Mouse (Mus musculus) embryonic stem cell, embryonic (primary cell): ENCODE data around the gene Swap70.

ENCODE experiments used
- CTCF ChIA-PET, 4 experiments: fragments of 300-600 bp in 2 of 4; fragments of 350-600 bp in 2 of 4; sonication (Branson Sonifier 250); formaldehyde crosslinking; loops; one replicate each; lab custom pipeline; 2022; ENCODE audit warnings: inconsistent platforms in 2 of 4; lab: Charles Lee
- POLR2A ChIA-PET, 4 experiments: fragments of 300-600 bp in 2 of 4; fragments of 350-600 bp in 2 of 4; sonication (Branson Sonifier 250); formaldehyde crosslinking; loops; one replicate each; lab custom pipeline; 2022; ENCODE audit warnings: antibody characterized with exemption in 4 of 4, inconsistent platforms in 1 of 4; lab: Charles Lee

The Swap70 gene

DNA sequence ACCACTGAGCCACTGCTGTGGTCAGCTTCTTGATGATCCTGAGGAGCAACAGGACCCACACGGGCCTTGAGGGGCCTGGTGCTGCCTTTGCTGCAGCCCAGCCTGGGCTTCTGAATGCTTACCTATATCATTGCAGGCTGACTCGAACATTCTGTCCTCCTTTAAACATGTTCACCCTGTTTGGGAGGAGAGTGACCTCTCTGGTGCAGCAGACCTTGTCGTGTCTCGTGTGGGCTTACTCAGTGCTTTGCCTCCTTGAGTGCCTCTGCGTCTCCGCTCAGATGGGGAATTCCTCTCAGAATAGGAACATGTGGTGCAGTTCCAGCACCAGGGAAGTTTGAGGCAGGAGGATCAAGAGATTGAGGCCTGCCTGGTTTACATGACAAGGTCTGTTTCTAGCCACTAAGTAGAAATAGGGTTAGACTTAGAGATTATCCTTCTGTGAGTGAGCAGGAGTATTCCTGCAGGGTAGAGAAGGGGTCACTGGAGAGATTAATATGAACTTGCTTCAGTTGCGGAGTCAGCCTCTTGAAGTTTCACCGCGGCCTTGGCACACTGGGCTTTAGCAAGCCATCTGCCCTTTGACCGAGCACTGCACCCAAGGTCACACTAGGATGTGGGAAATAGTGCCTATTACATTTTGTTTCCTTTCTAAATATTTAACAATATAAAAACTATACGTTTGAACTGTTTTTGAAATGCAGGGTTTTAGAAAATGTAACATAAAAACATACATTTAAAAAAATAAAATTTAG, 36.9 kb downstream of the Swap70 start:
- ChIA-PET CTCF (interaction anchor here in 1 of 4 experiments (0.9 kb wide), 1 partner anchor 51 kb away, joined by 3 read pairs; no protein-coding TSS in a partner anchor), POLR2A (no interaction called here)

DNA sequence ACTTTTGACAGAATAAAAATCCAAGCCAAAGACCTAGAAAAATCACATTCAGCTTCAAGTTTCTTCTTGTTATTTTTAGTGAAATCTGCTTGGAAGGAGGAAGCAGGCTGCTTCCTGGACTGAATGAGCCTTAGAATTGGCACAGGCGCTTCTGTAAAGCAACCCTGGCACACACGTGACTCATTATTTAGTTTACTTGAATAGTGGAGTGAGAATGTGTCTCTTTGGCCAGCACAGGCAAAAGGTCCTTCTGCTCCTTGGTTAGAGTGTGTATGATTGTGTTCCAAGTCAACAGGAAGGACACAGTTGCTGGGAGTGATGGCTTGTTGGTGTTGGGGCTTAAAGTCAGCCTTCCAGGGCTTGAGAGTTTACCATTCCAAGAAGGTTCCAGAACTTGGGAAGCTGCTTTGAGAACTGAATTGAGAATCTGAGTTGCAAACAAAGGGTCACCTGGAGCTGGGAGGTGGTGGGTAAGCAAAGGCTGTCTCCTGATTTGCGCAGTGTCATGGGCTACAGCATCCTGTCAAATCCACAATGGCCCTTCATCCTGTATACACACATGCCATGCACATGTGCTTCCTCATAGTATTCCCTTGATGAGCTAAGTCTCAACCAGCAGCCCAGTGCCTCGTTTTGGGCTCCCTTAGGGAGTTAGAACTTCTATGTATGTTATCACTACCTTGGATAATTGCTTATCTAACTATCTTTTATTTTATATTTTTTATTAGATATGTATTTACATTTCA, 38.6 kb downstream of the Swap70 start:
- POLR2A ChIA-PET = interaction anchor here in 1 of 4 experiments (1.2 kb wide), 1 partner anchor 21 kb away, joined by 4 read pairs; no protein-coding TSS in a partner anchor

DNA sequence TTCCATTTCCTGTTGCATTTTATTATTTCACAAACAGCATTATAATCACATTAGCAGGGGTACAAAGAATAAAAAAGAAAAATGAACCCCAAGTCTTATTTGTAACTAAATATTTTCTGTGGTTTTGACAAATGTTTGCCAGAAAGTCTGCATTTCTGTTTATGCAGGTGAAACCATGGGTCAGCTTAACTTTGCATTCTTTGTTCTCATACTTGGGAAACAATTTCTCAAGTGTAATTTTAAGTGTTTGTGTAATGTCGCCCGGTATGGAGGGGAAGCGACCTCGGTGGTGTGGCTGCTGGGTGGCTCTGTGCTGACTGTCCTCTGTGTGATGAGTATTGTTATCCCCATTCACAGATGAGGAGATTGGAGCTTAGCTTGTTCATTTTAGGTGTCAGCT, 40.3 kb downstream of the Swap70 start:
- POLR2A ChIA-PET = interaction anchor here in 1 of 4 experiments (0.7 to 1.0 kb wide), 2 partner anchors 81 to 94 kb away, joined by 3 to 4 read pairs; no protein-coding TSS in a partner anchor

More for the DNA sequence above, 38.6 kb downstream of the Swap70 start:
- CTCF ChIA-PET = interaction anchor here in 1 of 4 experiments (0.7 kb wide), 2 partner anchors 49 to 61 kb away, joined by 3 to 4 read pairs; no protein-coding TSS in a partner anchor

DNA sequence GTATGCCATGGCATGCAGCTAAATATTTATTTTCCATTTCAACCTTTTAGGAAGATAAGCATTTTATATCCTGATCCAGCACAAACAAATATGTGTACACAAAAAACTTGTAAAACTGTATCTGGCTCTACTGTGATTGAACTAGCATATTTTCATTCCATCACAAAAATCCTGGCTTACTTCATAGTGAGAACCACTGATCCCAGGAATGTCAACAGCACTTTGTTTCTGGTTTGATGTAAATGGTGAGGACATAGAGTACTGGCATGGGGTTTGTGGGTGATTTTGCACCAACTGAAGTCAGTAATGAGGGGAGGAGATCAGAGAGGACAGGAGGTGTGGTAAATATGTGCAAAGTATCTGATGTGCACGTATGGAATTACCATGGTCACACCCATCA, 41.1 kb downstream of the Swap70 start:
- CTCF ChIA-PET = no interaction called here
- POLR2A ChIA-PET = interaction anchor here in 1 of 4 experiments (0.7 kb wide), 1 partner anchor 81 kb away, joined by 3 read pairs; no protein-coding TSS in a partner anchor

More for the DNA sequence above, 40.3 kb downstream of the Swap70 start:
- CTCF ChIA-PET = no interaction called here

DNA sequence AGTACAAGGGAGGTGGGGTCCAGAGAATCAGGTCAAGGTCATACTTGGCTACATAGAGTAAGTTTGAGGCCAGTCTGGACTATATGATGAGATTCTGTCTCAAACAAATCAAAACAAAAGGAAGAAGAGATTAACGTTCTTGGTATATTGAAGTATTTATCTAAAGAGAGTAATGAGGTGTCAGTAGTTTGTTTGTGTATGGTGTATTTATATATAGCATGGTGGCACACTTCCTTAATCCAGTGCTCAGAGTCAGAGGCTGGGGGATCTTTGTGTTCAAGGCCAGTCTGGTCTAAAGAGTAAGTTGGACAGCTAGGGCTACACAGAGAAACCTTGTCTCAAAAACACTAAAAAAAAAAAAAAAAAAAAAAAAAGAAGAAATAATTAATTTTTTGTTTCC, 42.0 kb downstream of the Swap70 start:
- ChIA-PET POLR2A (interaction anchor here (0.6 to 1.1 kb wide), 5 partner anchors 41 to 660 kb away, joined by 3 to 8 read pairs (median 4); no protein-coding TSS in a partner anchor), CTCF (interaction anchor here in 2 of 4 experiments (0.7 to 1.3 kb wide), 3 partner anchors 9 to 321 kb away, joined by 3 to 7 read pairs (median 4); no protein-coding TSS in a partner anchor)

DNA sequence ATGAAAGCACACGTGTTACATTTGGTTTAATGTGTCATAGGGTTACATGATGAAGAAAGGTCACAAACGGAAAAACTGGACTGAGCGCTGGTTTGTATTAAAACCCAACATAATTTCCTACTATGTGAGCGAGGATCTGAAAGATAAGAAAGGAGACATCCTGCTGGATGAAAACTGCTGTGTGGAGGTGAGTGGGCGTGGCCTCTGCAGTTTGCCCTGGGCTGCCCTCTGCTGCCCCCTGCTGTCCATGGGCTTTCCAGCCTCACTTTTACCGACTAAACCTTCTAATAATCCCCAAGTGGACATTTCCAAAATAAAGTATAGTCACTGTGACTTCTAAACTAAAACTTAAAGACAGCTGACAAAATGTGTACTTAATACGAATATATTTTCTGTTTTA, 44.3 kb downstream of the Swap70 start:
- ChIA-PET POLR2A (interaction anchor here in 2 of 4 experiments (0.6 to 1.9 kb wide), 6 partner anchors 15 to 920 kb away, joined by 5 to 6 read pairs (median 5); no protein-coding TSS in a partner anchor), CTCF (interaction anchor here in 3 of 4 experiments (0.6 to 2.2 kb wide), 9 partner anchors 23 to 526 kb away, joined by 3 to 11 read pairs (median 4); partner anchors contain the start of gene Sbf2 (in 1 of the 3))

DNA sequence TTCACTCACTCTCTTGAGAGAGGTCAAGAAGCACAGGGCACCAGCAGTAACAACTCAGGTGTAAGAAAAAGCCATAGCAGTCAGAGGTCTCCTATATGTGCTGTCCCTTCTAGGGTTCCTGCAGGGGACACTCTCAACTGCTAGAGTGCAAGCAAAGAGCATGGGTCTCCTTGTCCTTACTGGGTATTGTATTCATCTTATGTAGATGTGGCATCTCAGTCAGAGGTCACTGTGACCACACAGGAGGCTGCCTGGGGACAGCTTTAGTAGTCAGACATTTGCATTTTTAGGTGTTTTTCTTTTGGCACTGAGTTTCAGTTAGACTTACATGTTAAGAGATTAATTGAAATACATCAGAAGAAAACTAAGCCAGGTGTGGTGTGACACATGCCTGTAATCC, 45.5 kb downstream of the Swap70 start:
- ChIA-PET POLR2A (interaction anchor here in 1 of 4 experiments (0.7 to 1.3 kb wide), 2 partner anchors 88 to 102 kb away, joined by 3 to 5 read pairs; no protein-coding TSS in a partner anchor), CTCF (interaction anchor here in 1 of 4 experiments (2.2 kb wide), 1 partner anchor 102 kb away, joined by 11 read pairs; no protein-coding TSS in a partner anchor)

DNA sequence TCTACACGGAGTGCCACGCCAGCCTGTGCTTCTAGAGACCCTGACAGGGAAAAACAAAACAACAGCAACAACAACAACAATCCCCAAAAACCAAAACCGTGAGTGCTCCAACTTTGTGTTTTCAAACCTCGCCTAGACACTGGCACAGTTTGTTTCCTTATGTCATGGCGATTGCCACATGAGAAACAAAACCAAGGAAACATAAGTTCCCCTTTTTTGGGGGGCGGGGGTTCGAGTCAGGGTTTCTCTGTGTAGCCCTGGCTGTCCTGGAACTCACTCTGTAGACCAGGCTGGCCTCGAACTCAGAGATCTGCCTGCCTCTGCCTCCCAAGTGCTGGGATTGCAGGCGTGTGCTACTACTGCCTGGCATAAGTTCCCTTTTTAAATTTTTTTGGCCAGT, 46.5 kb downstream of the Swap70 start:
- POLR2A ChIA-PET = no interaction called here
- CTCF ChIA-PET = no interaction called here

DNA sequence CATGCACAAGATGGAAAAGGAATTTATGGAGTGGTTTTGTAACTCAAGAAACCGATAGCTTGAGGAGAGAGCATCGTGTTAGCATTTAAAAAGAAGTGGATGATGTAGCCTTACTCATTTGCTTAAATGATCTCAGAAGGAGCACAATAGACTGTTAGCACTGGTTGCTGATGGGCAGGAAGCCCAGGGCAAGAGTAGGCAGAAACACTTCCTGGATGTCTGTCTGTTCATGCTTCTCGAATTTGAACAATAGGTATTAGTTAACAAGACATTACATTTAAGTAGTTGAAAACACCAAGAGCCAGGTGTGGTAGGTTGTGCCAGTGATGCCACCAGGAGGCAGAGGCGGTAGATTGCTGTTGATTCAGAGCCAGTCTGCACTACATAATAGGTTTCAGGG, 47.0 kb downstream of the Swap70 start:
- CTCF ChIA-PET = no interaction called here
- POLR2A ChIA-PET = no interaction called here

DNA sequence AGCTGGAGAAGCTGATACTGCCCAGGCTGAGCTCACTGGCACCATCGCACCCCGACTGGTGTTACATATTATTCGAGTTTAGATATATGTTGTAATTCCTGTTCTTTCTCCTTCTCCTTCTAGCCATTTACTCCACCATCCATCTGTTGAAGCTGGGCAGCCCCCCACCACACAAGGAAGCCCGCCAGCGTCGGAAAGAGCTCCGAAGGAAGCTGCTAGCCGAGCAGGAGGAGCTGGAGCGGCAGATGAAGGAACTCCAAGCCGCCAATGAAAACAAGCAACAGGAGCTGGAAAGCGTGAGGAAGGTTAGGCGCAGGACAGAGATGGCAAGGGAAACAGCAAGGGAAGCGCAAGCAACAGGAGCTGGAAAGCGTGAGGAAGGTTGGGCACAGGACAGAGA, 48.3 kb downstream of the Swap70 start:
- ChIA-PET CTCF (interaction anchor here in 2 of 4 experiments (0.7 to 1.6 kb wide), 3 partner anchors 102 to 106 kb away, joined by 3 to 11 read pairs (median 4); no protein-coding TSS in a partner anchor), POLR2A (interaction anchor here in 3 of 4 experiments (0.8 to 2.5 kb wide), 8 partner anchors 9 to 105 kb away, joined by 3 to 7 read pairs (median 3); no protein-coding TSS in a partner anchor)

DNA sequence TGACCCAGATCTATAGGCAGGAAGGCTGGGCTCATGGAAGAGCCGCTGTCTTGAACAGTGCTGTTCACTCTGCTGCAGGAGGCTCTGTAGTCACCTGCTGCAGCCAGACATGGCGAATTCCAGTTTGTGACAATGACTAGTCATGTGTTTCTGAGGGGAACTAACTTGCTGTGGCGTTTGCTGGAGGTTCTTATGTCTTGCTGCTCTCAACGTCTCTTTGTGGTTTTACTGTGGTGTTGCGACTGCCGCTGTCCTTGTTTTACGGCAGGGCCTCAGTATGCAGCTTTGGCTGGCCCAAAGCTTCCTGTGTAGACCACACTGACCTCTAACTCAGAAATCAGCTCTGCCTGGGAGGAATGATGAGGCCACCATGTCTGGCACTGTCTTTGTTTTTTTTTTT, 48.9 kb downstream of the Swap70 start:
- POLR2A ChIA-PET = interaction anchor here in 3 of 4 experiments (0.6 to 2.5 kb wide), 7 partner anchors 8 to 106 kb away, joined by 3 to 7 read pairs (median 3); no protein-coding TSS in a partner anchor
- CTCF ChIA-PET = interaction anchor here in 2 of 4 experiments (0.7 to 1.6 kb wide), 3 partner anchors 102 to 106 kb away, joined by 3 to 11 read pairs (median 4); no protein-coding TSS in a partner anchor

DNA sequence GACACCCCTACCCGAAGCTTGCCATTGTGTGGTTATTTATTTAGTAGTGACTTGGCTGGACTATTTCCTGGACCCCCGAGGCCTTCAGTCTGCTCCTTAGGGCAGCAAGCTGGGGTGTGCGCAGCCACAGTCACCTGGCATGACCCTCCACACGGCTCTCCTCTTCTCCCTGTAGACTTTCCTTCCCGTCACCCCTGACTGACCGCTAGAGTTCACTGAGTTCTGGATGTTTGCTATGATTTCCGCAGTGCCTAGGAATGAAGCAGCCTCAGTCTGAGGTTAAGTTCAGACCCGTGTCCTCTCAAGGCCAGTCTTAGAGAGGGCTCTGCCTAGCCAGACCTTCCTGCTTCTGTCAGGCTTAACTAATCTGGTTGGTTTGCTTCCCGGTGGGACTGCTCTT, 50.3 kb downstream of the Swap70 start:
- ChIA-PET CTCF (interaction anchor here (0.6 to 1.8 kb wide), 9 partner anchors 8 to 455 kb away, joined by 3 to 5 read pairs (median 3); no protein-coding TSS in a partner anchor), POLR2A (interaction anchor here in 2 of 4 experiments (0.6 to 2.1 kb wide), 10 partner anchors 9 to 360 kb away, joined by 3 to 11 read pairs (median 4); partner anchors contain the start of gene Adm (in 2 of the 2))

DNA sequence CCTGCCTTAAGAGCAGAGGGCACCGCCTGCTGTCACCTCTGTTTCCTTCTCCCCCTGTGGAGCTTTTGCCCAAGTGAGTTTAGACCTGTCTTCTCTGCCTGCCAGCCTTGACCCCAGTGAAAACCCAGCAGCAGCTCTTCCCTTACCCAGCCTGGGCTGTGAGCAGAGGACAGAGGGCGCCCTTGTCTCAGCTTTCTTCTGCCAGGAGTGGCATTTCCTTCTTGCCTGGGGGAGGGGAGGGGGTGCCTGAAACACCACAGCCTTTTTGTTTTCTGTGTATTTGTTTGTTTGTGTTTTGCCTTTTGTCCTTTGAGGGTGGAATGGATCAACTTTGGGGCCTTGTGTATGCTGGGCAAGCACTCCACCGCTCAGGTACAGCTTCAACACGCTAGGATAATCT, 50.9 kb downstream of the Swap70 start:
- CTCF ChIA-PET = interaction anchor here (0.6 to 1.8 kb wide), 17 partner anchors 8 to 467 kb away, joined by 3 to 7 read pairs (median 4); partner anchors contain the start of gene Adm (in 1 of the 4)

DNA sequence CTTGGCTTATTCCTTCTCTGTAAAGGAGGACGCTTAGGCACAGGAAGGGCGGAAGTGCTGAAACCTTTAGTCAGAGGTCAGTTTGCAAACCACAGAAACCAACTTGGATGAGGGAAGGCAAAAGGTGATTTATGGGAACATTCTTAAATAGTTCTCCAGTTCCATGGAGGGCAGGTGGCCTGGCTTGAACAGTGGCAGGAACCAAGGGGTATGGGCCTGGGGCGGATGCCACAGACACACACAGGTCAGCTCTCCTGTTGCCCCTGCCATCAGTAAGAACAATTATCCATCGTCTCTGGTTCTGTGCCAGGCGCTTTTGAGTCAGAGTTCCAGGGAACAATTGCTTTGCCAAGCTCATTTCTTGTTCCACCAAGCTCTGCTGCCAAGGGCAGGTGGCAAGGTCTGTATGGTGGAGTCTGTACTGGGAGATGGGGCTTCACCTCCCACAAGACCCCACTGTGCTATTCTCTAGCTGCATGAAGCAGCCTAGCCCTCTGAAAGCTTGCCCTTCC, 56.3 kb downstream of the Swap70 start:
- CTCF ChIA-PET = interaction anchor here in 2 of 4 experiments (0.6 to 2.0 kb wide), 3 partner anchors 9 to 367 kb away, joined by 3 to 8 read pairs (median 3); no protein-coding TSS in a partner anchor
- POLR2A ChIA-PET = interaction anchor here in 2 of 4 experiments (0.6 to 1.3 kb wide), 4 partner anchors 8 to 354 kb away, joined by 3 to 4 read pairs (median 3); no protein-coding TSS in a partner anchor

More for the DNA sequence above, 50.9 kb downstream of the Swap70 start:
- POLR2A ChIA-PET = interaction anchor here in 3 of 4 experiments (0.6 to 2.1 kb wide), 16 partner anchors 9 to 370 kb away, joined by 3 to 11 read pairs (median 4); partner anchors contain the start of genes Adm (in 2 of the 3) and Zfp143 (in 1 of the 3)

DNA sequence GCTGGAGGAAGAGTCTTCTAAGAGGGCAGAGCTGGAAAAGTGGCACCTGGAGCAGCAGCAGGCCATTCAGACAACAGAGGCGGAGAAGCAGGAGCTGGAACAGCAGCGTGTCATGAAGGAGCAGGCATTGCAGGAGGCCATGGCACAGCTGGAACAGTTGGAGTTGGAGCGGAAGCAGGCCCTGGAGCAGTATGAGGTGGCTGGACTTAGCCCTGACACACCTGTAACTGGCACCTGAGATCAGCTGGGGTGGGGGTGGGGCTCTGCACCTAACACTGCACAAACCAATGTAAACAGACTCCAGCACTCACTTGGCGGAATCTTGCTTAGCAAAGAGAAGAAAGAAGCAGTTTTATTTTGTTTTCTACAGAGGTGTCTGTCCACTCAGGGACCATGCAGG, 57.7 kb downstream of the Swap70 start:
- POLR2A ChIA-PET = interaction anchor here in 2 of 4 experiments (0.6 to 1.4 kb wide), 7 partner anchors 9 to 489 kb away, joined by 3 to 4 read pairs (median 3); partner anchors contain the start of gene Ampd3 (in 1 of the 2)
- CTCF ChIA-PET = interaction anchor here in 2 of 4 experiments (0.6 to 2.0 kb wide), 2 partner anchors 7 to 37 kb away, joined by 3 to 8 read pairs; no protein-coding TSS in a partner anchor

DNA sequence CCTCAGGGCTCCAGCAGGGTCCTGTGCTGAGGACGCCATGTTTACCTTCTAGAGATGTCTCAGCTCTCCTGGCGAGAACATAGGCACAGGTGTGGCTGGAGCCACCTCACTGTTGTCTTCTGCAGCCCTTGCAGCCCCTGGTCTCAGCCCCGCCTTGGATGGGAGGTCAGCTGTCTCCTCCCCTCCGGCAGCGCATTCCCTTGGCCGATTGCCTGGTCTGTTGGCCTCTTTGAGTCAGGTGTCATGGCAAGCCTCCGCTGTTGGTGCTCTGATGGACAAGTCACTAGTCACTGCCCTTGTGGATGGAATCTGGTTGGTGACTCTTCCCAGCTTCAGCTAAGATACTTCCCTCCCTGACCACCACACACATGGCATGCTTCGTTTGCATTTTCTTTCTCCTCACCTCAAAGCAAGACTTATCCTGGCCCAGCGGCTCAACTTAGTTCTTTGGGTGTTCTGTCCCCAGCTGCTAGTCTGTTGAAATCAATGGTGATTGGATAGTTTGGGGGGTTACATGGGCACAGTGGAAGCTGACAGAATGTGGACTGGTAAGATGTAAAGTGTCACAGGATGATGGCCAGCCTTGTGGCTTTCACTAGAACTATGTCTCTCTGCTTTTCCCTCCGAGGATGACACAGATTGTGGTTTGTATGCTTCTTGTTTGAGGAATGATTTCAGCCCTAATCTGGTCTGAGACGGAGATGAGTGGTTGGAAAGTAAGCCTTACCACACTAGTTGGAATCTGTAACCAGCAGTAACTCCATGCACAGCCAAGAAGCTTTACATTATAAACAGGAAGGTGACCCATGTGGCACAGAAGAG, 60.1 kb downstream of the Swap70 start:
- POLR2A ChIA-PET = interaction anchor here in 3 of 4 experiments (0.6 to 1.8 kb wide), 11 partner anchors 9 to 366 kb away, joined by 3 to 6 read pairs (median 4); partner anchors contain the start of gene Adm (in 1 of the 3)
- CTCF ChIA-PET = interaction anchor here in 1 of 4 experiments (1.6 kb wide), 1 partner anchor 349 kb away, joined by 4 read pairs; no protein-coding TSS in a partner anchor
